8 mouse cellular contexts compared by ENCODE assay signal in the genomic region with DNA sequence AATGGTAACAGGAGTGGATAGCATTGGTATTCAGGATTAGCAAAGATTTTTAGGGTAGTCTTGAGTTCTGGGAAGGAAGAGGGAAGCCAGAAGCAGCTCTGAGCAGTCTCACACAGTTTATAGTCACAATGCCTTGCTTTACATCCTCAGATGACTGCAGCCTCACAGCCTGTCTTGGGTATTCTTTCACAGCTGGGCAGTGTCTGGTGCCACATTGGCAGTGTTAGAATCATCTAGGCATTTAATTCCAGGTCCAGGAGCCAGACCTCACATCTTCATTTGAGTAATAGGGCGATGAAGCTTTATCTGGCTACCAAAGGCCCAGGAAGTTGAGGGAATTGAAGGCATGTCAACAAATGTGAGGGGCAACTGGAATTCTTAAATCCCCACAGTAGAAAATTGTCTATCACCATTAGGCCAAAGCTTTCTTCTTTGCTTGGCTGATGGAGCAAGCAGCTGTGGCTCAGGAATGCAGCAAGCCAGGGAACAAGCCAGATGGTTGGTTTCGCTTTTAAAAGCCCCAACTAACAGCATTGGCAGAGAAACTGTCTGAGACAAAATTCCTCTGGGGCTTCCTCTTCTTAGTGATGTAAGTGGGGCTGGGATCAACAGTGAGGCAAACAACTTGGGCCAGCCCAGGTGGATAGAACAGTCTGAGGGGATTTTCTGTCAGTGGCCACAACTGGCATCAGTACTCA.
DNase-seq lines count a peak whose midpoint lies in the region.

No protein-coding gene starts in this region.

- DNase-seq in retina, postnatal 1 day = peak; percentile 1
- no peak for DNase-seq in retina, embryonic 14.5 days (ENCODE audit: low spot score)
- DNase-seq in fibroblast of lung, adult 2 months (ENCODE audit: low read depth) = peak; percentile 62
- peak; percentile 56 for DNase-seq in kidney, postnatal 10 days
- peak; percentile 58 for DNase-seq in mesoderm, embryonic 11.5 days (ENCODE audit: low read depth, low spot score)
- DNase-seq in urinary bladder, postnatal 10 days (ENCODE audit: low spot score) = no peak
- no peak for DNase-seq in MN1 (ENCODE audit: low spot score)
- DNase-seq in thymus, postnatal 25 days = no peak

Comparison
In these comparisons a context has a peak if more than half of its experiments do, and no peak if none do; other contexts are left out.
1. DNase-seq: peak in retina, postnatal 1 day (single experiment), fibroblast of lung, adult 2 months (single experiment), kidney, postnatal 10 days (single experiment) and mesoderm, embryonic 11.5 days (single experiment); none in retina, embryonic 14.5 days (single experiment), urinary bladder, postnatal 10 days (single experiment), MN1 (single experiment) and thymus, postnatal 25 days (single experiment).